Mouse (Mus musculus): ENCODE results near the gene Memo1. TPM values are rescaled to one million over a fixed set of nuclear protein-coding genes. Genes with fewer than 3 reads are reported as not detected.

Gene Memo1
- 10 to 100 TPM; 32.4 to 33.1 TPM for total RNA-seq (2023)

DNA sequence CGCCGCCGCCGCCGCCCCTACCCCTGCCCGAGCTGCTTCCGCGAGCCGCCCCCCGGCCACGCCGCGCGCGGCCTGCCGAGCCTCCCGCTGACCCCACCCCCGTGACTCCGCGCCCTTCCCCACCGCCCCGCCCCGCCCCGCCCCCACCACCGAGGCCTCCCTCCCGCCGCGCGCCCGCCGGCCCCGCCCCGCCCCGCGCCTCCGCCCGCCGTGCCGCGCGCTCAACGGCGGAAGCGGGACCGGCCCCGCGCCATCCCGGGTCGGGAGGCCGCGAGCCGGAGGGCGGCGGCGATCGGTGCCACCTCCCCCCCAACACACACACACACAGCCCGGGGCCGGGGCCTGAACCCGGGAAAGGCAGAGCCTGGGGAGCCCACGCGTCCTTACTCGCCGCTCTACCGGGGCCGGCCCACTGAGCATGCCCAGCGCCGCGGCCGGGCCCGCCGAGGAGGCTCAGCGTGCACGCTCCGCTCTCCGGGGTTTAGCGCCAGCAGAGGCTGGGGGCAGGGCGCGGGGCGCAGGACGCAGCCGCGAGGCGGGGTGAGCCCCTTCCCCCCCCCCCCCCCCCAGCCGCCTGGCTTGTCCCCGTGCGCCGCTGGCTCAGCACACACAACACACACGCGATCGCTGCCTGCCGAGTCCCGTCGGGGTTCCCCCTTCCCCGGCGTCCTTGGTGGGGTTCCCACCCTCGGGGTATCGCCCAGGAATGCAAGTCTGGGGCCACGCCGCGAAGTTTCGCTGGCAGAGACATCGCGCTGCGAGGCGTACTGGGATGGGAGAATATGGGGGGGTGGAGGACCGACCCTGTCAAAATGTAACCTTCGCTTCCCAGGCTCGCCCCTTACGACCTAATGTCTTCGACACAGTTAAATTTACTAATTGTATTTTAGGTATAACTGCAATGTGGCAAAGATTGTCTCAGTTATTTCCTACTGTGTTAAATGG lies at the start of gene Memo1:
Memo1 (minus strand) TSS at position 496 of the 945 bp plus-strand sequence.

DNA sequence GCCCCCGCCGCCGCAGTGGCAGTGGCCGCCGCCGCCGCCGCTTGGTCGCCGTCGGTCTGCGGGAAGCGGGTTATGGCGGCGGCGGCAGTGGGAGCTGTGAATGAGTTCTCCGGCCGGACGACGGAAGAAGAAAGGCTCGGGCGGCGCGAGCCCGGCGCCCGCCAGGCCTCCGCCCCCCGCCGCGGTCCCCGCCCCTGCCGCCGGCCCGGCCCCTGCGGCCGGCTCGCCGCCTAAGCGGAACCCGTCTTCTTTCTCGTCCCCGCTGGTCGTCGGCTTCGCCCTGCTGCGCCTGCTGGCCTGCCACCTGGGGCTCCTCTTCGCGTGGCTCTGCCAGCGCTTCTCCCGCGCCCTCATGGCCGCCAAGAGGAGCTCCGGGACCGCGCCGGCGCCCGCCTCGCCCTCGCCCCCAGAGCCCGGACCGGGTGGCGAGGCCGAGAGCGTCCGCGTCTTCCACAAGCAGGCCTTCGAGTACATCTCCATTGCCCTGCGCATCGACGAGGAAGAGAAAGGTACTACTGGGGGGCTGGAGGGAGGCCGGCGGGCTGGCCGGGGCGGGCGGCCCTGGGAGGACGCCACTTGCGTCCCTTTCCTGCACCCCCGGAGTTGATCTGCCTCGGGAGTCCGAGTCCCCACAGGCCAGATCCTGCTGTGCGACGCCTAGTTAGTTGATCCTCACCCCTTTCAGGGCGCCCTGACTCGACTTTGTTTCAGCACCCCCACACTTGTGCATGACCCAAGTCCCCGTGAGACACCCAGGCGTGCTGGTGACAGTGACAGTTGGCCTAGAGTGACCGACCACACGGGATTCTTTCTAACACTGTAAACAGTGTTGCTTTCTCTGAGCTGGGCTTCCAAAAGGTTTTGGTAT lies 43.9 kb upstream of the Memo1 start, which contains the start of gene Spast:
Spast (plus strand) TSS at position 51 of the 868 bp plus-strand sequence.

GRCm38 (mm10) chr17:74323844-74324243 lies 28.5 kb upstream of the Memo1 start, which contains the start of gene Dpy30:
Gene Dpy30, minus strand, starts transcription at chr17:74323944.

Other genes starting within 250 kb of the Memo1 start
- not detected for gene Srd5a2, start 247.6 kb downstream of the Memo1 start, total RNA-seq (2023)
- 10 to 100 TPM; 42.0 to 46.8 TPM for gene Dpy30, start 28.4 kb upstream of the Memo1 start, total RNA-seq (2023)
- 10 to 100 TPM; 29.5 to 33.2 TPM for gene Spast, start 43.5 kb upstream of the Memo1 start, total RNA-seq (2023)
- 10 to 100 TPM; 16.3 to 19.3 TPM for gene Slc30a6, start 100.1 kb upstream of the Memo1 start, total RNA-seq (2023)
- gene Nlrc4, start 163.6 kb upstream of the Memo1 start, total RNA-seq (2023), result 10 to 100 TPM; 21.9 to 24.8 TPM
- 10 to 100 TPM; 62.6 to 73.1 TPM for gene Yipf4, start 194.0 kb upstream of the Memo1 start, total RNA-seq (2023)
- 100 to 1,000 TPM; 229 to 236 TPM for gene Birc6, start 232.8 kb upstream of the Memo1 start, total RNA-seq (2023)

Data from B cell, adult 67 days (primary cell).